Mouse (Mus musculus) CD4-positive, CD25-positive, alpha-beta regulatory T cell, adult 2 months (primary cell): ENCODE data around the gene Grk6.

Experiments
- DNase-seq: peaks from one replicate; pipeline ENCODE4 v3.0.0-alpha.2; 2012; ENCODE audit warnings: low read depth, low spot score

Grk6 gene

DNA sequence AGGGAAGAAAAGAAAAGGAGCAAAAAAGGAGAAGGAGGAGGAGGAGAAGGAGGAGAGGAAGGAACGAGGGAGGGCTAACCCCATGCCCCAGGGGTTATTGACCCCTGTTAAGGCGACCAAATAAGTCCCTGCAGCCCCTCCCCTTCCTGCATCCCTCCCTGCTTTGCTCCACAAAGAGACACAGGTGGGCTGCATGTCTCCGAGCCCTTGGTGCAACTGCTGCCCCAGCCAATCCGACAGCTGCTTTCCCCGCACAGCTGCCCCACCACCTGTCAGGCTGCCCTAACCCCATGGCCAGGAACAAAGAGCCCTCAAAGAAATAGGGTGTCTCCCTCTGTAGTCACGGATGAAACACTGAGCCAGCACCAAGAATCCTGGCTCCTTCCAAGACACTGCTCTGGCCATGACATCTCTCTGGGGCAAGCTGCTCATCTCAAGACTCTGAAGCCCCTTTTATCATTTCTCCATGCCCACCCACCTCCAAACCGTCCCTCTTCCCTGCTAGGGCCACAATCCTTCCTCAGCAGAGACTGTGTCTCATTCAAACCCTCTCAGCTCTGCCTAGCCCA, 39.7 kb downstream of the Grk6 start:
- DNase-seq: no peak

DNA sequence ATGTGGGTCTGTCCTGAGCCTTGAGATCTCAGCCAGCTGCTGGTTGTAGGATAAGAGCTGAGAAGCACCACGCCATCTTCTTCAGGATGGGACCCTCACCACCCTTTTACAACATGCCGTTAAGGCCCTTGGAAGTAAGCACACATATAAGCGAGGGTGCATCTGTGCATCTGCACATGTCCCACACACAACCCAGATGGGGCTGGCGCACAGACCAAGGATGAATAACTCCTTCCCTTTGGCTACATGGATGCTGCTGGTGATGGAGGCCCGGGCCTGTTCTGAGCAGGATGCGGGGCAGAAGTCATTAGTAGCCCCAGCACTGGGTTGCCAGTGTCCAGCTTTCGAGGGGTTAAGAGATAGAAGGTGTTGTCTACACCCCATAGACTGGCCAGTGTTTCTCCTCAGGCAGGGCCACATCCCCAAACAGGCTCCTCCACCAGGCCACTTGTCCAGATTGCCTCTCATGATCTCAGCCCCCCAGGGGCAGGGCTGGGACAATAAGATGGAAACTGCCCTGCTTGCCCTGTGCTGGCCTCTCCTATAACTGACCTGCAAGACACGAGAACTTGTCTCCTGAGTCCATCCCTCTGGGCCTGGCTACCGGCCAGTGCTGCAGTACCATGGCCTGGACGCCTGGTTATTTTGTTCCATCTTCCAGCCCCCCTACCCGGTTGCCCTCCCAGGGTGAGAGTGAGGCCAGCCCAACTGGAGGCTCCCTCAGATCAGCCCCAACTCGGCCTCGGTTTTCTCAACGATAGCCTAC, 41.3 kb downstream of the Grk6 start:
- DNase-seq: no peak

DNA sequence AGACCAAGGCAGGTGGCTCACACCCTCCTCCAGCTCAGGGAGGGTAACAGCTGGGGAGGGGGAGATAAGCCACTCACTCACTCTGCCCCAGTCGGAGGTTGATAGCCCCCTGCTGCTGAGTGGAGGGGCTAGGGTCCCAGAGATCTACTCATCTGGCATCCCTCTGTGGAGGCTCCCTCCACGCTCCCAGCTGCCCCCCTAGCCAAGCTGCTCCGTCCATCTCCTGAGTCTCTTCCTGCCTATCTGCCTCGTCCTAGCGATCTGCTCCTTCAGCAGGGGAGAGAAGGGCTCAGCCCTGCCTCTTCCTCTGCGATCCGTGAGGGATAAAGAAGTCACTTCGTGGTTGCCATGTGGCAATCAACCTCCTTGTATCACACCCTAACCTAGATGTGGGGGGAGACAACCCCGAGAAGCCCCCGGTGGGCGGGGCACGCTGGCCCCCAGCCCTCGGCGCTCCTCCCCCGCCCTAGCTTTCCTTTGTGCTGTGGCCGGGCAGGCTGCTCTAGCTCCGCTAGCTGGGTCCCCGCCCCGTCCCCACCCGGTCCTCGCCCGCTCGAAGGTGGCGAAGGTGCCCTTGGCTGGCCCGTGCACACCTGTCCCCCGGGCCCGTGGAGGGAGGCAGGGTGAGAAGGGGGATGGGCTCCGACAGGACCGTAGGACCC, 42.2 kb downstream of the Grk6 start:
- DNase-seq: peak; percentile 43

DNA sequence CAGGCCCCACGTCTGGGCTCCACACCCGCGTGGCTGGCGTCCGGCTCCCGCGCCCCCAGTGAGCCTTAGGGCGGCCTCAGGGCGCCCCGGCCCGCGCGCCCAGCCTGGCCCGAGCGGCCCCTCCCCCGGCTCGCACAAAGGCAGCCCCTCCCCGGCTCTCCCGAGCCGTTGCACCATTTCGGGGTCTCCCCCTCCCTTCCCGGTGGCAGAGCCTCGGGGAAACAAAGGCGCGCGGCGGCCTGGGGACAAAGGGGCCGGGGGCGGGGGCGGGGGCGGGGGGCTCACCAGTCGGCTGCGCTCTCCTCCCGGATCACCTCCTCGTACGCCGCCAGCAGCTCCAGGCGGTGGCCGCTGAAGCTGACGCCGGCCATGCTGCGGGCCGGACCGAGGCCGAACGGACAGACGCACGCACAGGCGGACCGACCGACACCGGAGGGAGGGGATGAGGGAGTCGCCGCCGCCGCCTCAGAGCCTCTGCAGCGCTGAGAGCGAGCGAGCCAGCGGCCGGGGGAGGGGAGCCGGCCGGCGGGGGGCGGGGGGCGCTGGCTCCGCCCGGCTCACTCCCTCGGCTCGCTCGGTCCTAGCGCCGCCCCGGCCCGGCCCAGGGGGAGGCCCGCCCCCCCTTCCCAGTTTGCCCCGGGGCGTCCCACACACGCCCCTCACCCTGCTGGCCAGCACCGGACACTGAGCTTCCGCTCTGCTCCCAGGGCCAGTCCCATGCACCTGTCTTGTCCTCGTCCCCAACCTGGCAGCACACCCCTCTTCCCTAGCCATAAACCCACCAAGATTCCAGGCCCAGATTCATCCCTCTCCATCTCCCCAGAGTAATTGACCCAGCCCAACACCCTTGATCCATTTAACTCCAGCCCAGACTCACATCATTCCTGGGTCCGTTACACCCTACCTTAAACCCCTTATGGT, 43.0 kb downstream of the Grk6 start, which contains the start of gene Dbn1:
Gene Dbn1 (minus strand): TSS at position 534 of the 921 bp plus-strand sequence.
- no peak for DNase-seq

DNA sequence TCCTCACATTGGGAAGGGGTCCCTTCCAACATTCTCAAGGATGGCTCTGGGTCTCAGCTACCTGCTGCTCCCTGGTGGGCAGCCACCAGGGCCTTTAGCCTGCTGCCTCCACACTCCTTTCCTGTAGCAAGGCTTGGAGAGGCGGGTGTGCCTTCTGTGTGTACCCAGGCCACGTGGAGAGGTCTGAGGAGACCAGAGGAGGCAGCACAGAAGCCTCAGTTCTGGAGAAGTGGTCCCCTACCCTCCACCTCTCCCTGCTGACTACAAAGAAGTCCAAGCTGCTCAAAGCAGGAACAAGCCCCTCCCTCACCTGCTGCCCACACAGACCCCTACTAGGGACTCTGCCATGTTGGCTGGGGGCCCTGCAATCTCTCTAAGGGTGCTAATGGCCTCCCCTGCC, 49.4 kb downstream of the Grk6 start:
- no peak for DNase-seq

DNA sequence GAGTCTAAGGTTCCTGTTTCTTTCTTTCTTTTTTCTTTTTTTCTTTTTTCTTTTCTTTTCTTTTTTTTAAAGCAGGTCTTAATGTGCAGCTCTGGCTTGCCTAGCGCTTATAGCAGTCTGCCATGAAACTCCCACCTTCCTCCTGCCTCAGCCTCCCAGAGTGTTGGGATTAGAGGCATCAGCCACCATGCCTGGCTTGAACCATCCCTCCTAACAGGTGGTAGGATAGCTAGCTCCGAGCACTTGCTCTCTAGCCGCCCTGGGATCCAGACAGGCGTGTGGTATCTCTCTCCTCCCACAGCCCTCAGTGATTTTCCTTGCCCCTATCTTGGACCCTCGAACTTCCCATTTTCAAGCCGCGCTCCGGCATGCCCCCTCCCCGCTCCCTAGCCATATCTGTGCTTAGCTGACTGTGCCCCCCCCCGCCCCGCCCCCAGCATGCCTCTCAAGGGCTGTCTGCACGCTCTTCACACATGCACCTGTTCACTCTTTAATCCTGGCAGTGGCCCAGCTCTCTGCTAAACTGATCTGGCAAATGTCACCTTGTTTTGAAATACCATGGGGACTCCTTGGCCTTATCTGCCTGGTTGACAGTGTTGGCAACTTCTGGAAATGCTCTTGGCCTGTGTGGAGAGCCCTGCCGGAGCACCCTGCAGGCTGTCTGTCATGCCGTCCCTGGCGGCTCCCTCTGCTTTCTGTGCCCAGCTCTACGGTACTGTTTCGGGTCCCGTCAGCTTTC, 50.2 kb downstream of the Grk6 start:
- no peak for DNase-seq

DNA sequence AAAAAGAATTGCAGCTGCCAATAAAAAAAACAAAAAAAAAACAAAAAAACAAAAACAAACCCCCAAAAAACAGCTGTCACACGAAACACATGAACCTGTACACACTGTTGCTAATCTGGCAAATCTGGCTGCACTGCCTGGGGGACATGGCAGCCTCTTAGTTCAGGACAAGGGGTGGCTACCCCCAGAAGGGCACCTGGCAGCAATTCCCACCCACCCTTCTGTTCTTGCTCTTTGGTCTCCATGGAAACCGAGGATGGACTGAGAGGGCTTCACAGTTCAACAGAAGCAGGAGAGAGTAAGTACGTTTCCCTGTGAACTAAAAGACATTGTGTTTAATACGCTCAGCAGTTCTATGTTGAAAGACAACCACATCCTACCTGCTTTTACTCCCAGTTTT, 50.8 kb downstream of the Grk6 start:
- no peak for DNase-seq

DNA sequence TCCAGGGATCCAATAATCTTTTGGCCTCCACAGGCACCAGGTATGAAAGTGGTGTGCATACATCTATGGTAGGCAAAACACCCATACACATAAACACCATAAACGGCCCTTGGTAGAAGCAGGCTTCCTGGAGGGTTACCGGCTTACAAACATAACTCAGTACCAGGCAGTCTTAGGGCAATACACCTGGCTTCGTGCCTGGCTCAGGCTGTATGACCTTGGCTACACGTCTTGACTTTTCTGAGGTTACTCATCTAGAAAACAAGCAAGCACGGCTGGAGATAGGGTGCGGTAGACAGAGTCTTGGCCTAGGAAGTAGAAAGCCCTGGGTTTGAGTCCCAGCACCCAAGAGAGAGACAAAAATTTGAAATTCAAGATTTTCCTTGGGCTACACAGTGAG, 51.8 kb downstream of the Grk6 start:
- no peak for DNase-seq

DNA sequence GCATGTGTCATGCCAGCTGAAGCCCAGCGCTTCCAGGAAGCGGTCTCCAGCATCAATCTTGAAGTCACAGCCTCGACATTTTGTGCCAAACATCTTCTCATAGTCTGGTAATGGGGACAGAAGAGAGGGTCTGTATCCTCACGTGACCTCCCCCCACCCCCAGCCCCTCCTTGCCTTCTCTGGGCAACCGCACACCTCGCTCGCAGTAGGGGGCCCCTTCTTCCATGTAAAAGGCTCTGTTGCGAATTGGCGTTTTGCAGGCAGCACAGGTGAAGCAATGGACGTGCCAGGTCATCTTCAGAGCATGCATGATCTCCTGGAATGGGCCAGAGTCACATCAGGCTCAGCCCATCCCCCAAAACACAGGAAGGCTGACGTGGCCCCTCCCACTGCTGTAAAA, 54.0 kb downstream of the Grk6 start:
- no peak for DNase-seq

DNA sequence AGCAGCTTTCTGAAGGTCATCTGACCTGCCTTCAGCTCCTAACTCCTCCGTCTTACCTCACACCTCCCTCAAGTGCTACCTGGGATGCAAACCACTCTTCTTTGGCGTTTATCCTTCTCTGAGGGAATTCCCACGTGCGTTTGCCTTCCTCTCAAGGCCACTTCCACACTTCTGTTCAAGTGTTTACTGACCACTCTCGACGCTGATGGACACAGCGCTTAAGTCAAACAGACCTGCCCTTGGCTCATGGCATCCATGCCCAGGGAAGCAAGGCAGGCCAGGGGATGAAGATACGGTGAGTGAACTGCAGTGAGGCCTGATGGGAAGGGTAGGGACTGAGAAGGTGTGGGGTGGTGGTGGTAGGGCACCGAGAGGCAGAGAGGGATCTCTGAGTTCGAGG, 55.7 kb downstream of the Grk6 start:
- no peak for DNase-seq

DNA sequence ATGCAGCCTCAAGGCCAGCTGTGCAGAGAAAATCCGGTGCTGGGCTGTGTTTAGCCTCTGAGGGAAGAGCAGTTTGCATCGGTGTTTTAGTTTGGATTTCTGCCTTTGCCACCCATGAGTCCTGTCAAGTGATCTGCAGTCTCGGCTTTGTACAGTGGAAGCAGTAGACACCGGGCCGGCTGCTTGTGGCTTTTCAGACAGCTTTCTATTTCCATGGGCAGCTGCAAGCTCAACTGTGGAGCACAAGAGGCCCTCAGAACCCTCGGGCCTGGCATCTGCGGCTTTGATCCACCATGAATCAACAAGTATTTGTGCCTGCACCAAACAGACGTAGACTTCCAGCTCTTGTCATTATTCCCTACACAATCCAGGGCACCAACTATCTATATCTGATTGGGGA, 57.5 kb downstream of the Grk6 start:
- DNase-seq: no peak

DNA sequence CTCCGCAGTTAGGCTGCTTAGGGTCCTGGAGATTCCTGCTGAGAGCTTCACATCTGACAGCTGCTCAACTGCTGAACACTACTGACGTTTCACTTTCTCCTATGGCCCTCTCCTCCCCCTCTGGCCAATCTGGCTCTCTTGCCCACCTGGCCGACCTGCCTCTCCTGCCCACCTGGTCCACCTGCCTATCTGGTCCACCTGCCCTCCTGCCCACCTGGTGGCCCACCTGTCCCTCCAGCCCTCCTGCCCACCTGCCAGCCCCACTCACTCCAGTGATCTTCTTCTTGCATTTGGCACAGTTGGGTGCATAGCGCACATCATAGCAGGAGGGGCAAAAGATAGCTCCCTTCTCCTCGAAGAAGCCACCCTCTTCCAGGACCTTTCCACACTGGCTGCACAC, 59.5 kb downstream of the Grk6 start:
- DNase-seq: no peak

DNA sequence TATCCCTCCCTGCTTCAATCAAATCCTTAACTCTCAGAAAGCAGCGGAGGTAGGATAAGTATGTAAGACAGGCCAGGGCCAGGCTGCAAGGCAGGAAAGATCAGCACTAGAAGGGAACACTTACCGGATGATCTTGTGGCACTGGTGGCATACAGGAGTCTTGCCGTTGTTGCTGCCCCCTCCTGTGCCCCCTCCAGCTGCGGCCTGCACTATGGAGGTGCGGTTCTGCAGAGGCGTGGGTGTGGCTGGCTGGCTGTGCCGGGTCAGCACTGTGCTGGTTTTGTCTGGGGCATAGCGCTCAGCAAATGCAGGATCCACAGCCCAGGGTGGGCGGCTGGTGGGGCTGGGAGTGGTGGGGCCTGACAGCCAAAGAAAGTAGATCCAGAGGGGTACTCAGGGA, 60.9 kb downstream of the Grk6 start:
- DNase-seq: no peak

DNA sequence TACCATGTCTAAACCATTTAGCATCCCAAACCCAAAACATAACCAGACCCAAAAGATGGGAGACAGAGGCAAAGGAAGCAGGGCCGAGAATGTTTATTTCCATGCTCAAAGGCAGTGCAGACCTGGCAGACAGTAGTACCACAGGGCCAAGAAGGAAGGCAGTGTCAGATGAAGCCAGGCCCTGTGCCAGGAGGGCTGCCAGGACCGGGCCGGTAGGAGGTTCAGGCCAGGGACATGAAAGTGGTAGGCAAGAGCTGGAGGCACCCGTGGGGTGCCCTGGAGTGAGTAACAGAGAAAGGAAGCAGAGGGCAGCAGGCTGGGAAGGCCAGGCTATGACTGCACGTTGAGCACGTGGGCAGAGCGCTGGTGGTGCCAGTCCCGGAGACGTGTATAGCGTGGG, 61.8 kb downstream of the Grk6 start:
- no peak for DNase-seq

DNA sequence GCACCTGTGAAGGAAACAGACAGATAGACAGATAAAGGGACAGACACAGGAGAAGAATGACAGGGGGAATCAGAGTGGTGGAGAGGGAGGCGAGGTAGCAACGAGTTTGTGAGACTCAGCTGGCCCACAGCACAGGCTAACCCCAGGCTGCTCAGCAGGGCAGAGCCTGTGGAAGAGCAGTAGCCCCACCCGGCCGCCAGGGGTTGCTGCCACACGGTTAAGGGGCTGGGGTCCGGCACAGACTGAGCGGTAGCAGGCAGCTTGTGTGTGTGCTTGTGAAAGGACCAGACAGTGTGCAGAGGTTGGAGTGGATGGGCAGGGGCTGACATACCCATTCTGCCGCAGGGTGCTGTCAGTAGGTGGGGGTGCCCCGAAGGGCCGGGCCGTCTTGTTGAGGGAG, 63.0 kb downstream of the Grk6 start:
- no peak for DNase-seq

DNA sequence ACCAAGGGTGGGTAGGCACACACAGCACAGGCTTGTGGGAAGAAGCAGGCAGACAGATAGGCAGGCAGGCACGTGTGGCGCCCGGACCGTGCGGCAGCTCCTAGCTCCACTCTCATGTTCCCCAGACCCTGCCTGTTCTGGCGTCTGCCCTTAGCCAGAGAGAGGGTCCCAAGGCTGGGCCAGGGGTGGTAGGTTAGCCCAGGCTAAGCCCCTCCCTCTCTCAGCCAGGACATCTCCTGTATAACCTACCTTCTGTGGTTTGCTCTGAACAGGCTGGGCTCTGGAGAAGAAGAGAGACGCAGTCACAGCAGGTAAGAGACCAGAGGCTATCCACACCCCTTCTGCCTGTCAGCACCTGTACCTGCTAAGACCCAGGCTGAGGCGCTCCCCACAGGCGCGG, 63.7 kb downstream of the Grk6 start:
- no peak for DNase-seq

DNA sequence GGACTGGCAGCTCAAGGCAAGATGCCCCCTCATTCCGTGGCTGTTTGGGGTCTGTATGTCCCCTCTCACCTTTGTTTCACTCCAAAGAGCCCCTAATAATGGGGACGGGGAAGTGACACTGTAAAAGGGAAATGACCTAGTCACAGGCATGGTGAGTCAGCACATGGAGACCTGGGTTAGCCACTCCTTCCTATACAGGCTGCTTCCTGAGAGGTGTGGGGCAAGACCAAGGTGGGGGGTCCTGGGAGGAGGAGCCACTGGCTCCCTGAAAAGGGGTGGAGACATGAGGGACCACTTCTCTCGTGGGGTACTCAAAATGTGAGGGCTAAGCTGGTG, 65.4 kb downstream of the Grk6 start:
- DNase-seq: no peak
